ENCODE assay signal across 11 mouse cellular contexts in genomic region chr14:32685124-32685826, GRCm38 (mm10). TPM values are rescaled to one million over a fixed set of nuclear protein-coding genes. Genes with fewer than 3 reads are reported as not detected.
DNase-seq lines count a peak whose midpoint lies in the region; ATAC-seq lines count a peak whose summit lies in the region.
"Had no signal": no experiment of that assay in that cellular context is flagged by ENCODE, and none has a peak within 500 bp of the region (broad histone marks: within the 10 kb centered on the region; RNA-seq: fewer than 3 reads in every experiment).

Gene 3425401B19Rik (minus strand): TSS chr14:32685293.

- WGBS in forebrain, embryonic 13.5 days = 74% methylated on average over 16 of the region's 16 CpGs
- 65% methylated on average over 16 of the region's 16 CpGs for WGBS in forebrain, embryonic 11.5 days
- WGBS in limb, embryonic 12.5 days = 46% methylated on average over 16 of the region's 16 CpGs

- no peak for DNase-seq in forebrain, embryonic 11.5 days (ENCODE audit: low spot score)
- DNase-seq in NIH3T3 (ENCODE audit: low read depth) = peak; percentile 20
- DNase-seq in heart, adult 8-10 months (ENCODE audit: low spot score) = peak; percentile 47
- DNase-seq in frontal cortex, adult 2 months (ENCODE audit: extremely low spot score in 1 of 2, low spot score in 1 of 2) = no peak
- DNase-seq in frontal cortex, postnatal 25 days (ENCODE audit: low spot score in 2 of 2) = no peak
- no peak for DNase-seq in left cerebral cortex, postnatal 10 days (ENCODE audit: extremely low spot score in 1 of 2, low spot score in 2 of 2)
- DNase-seq: B cell, adult 2 months; spleen, adult 18-20 months had no signal

- no peaks in the 10 kb centered on the region for H3K9me3 ChIP-seq in forebrain, embryonic 13.5 days (replicated peaks)
- no peaks in the 10 kb centered on the region for H3K9me3 ChIP-seq in forebrain, embryonic 11.5 days (ENCODE audit: control insufficient read depth, low read length)
- H3K9me3 ChIP-seq in limb, embryonic 12.5 days = no peaks in the 10 kb centered on the region

- intact Hi-C loops in left cerebral cortex, postnatal 10 days (cut with DNase I) = no loop called here

- H3K27me3 ChIP-seq in forebrain, embryonic 13.5 days = no peaks in the 10 kb centered on the region
- no peaks in the 10 kb centered on the region for H3K27me3 ChIP-seq in forebrain, embryonic 11.5 days (ENCODE audit: control insufficient read depth, insufficient read depth, low read length)
- no peaks in the 10 kb centered on the region for H3K27me3 ChIP-seq in limb, embryonic 12.5 days

- no peaks in the 10 kb centered on the region for H3K36me3 ChIP-seq in forebrain, embryonic 13.5 days (ENCODE audit: poor library complexity, severe bottlenecking)
- no peaks in the 10 kb centered on the region for H3K36me3 ChIP-seq in forebrain, embryonic 11.5 days (ENCODE audit: control insufficient read depth, insufficient read depth, low read length)
- H3K36me3 ChIP-seq in limb, embryonic 12.5 days = no peaks in the 10 kb centered on the region

- ATAC-seq in forebrain, embryonic 13.5 days = no peak
- ATAC-seq in forebrain, embryonic 11.5 days (replicated peaks; ENCODE audit: low FRiP score) = no peak
- no peak for ATAC-seq in limb, embryonic 12.5 days (ENCODE audit: insufficient number of reproducible peaks, insufficient read depth, low FRiP score, low TSS enrichment, low read depth)

- H3K27ac ChIP-seq in forebrain, embryonic 13.5 days = no peak within 1 kb of the TSS
- H3K27ac ChIP-seq in forebrain, embryonic 11.5 days (ENCODE audit: low read depth, low read length) = no peak within 1 kb of the TSS
- H3K27ac ChIP-seq in limb, embryonic 12.5 days = peak within 1 kb of the TSS; percentile 67; the same call in 1 of the 2 replicates

- no peak within 1 kb of the TSS for H3K4me3 ChIP-seq in forebrain, embryonic 13.5 days
- H3K4me3 ChIP-seq in forebrain, embryonic 11.5 days (ENCODE audit: low read depth, low read length) = no peak within 1 kb of the TSS
- no peak within 1 kb of the TSS for H3K4me3 ChIP-seq in limb, embryonic 12.5 days (replicated peaks)

- peaks cover 24% of the 10 kb centered on the region for H3K4me1 ChIP-seq in forebrain, embryonic 13.5 days
- H3K4me1 ChIP-seq in forebrain, embryonic 11.5 days (replicated peaks; ENCODE audit: control insufficient read depth, insufficient read depth, low read length) = 0 out of 2 replicates have a peak, but pooled peaks cover 3% of the 10 kb centered on the region
- peaks cover 17% of the 10 kb centered on the region for H3K4me1 ChIP-seq in limb, embryonic 12.5 days (replicated peaks)

- H3K9ac ChIP-seq in forebrain, embryonic 13.5 days = no peak within 1 kb of the TSS
- H3K9ac ChIP-seq in forebrain, embryonic 11.5 days (ENCODE audit: low read length) = no peak within 1 kb of the TSS
- no peak within 1 kb of the TSS; the same call in 1 of the 2 replicates for H3K9ac ChIP-seq in limb, embryonic 12.5 days (replicated peaks)

- H3K4me2 ChIP-seq in forebrain, embryonic 13.5 days = peak within 1 kb of the TSS; percentile 48
- H3K4me2 ChIP-seq in forebrain, embryonic 11.5 days (ENCODE audit: low read depth, low read length, severe bottlenecking) = no peak within 1 kb of the TSS
- H3K4me2 ChIP-seq in limb, embryonic 12.5 days = peak within 1 kb of the TSS; percentile 2; the same call in 1 of the 2 replicates

RNA-seq across cellular contexts. Expression of gene 3425401B19Rik, which starts in this region (rescaled TPM):
- polyA plus RNA-seq in forebrain, embryonic 13.5 days (2015; fragmentation: Nextera tagmentation; extraction: Ambion mirVana) = not detected in 2 replicates
- polyA plus RNA-seq in forebrain, embryonic 11.5 days (2014; fragmentation: Nextera tagmentation; extraction: Ambion mirVana) = not detected in 2 replicates
- 100 to 1,000 TPM; 124 to 148 (median 138) TPM for total RNA-seq in heart, adult 8-10 months (2022)
- 0.56 and 1.4 TPM in 2 replicates for polyA plus RNA-seq in limb, embryonic 12.5 days (2016; fragmentation: Nextera tagmentation; extraction: Ambion mirVana)
- polyA plus RNA-seq in frontal cortex, adult 2 months (2012; rRNA removed) = 0.08 and 0.11 TPM in 2 replicates
- under 1 TPM in 1 of 2 experiments, not detected in 1; 0.11 TPM for total RNA-seq in left cerebral cortex, postnatal 10 days (2021)
- total RNA-seq: megakaryocyte progenitor cell, adult 5-6 weeks had no signal

Comparison
In these comparisons a context has a peak if more than half of its experiments do, and no peak if none do; other contexts are left out.
1. RNA of gene 3425401B19Rik (total RNA-seq): 124 to 148 TPM in heart, adult 8-10 months; 0.11 TPM in left cerebral cortex, postnatal 10 days; every median in the first group is over 100 times any median in the second.
2. DNase-seq: peak in NIH3T3 (single experiment) and heart, adult 8-10 months (single experiment); none in forebrain, embryonic 11.5 days (single experiment), frontal cortex, adult 2 months (0 of 2), frontal cortex, postnatal 25 days (0 of 2) and left cerebral cortex, postnatal 10 days (0 of 2).